Mouse (Mus musculus): Measurements from ENCODE around the gene Mthfd2. TPM values are rescaled to one million over a fixed set of nuclear protein-coding genes. Genes with fewer than 3 reads are reported as not detected.
A peak's percentile ranks its signal among the peaks of the same experiment; 100 is the strongest.

Gene Mthfd2
- total and polyA plus RNA-seq, 2 experiments from 2014 or later: 19.2 to 32.0 TPM

GRCm38 (mm10) chr6:83268144-83269010 is 57.3 kb downstream of the Mthfd2 start:
- Histone ChIP-seq H3K9me3 (ENCODE audit: low read length) (no peaks in the 10 kb centered on the region), H3K4me2 (ENCODE audit: low read depth, low read length, poor library complexity, severe bottlenecking) (peak overlapping the region; percentile 56), H3K9ac (replicated peaks; ENCODE audit: low read length, poor library complexity, severe bottlenecking) (peak overlapping the region; percentile 52), H3K36me3 (ENCODE audit: insufficient read depth, low read length) (no peaks in the 10 kb centered on the region), H3K4me1 (ENCODE audit: insufficient read depth, low read length) (0 out of 2 replicates have a peak, but pooled peaks cover 3% of the 10 kb centered on the region), H3K4me3 (ENCODE audit: low read depth, low read length) (peak overlapping the region; percentile 33), H3K27ac (ENCODE audit: low read depth, low read length) (peak overlapping the region; percentile 85), H3K27me3 (ENCODE audit: insufficient read depth, low read length) (no peaks in the 10 kb centered on the region)
- ATAC-seq (ENCODE audit: low FRiP score) (peak; percentile 93), DNase-seq (ENCODE audit: low spot score) (peak; percentile 97)
- WGBS: 1% methylated on average over 28 of the region's 28 CpGs
- TF ChIP-seq CTCF (IDR thresholded peaks at IDR 0.05): peak; percentile 83

DNA sequence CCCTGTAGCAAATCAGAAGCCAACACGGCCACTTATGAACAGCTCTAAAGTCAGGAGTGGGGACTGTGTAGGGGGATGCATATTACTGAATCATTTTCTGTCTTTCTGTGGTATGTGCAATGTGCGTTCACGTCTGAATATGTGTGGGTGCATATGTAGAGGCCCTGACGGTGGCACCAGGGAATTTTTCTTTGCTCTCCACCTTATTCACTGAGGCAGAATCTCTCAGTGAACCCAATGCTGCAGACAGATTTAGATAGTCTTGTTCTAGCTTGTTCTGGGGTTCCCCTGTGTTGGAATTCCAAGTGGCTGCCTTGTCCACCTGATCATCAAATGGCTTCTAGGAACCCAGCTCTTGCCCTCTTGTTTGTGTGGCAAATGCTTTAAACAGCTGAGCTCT is 58.1 kb downstream of the Mthfd2 start:
- H3K36me3 ChIP-seq (ENCODE audit: insufficient read depth, low read length): no peaks in the 10 kb centered on the region
- no peak for TF ChIP-seq CTCF (IDR thresholded peaks at IDR 0.05)
- ATAC-seq (ENCODE audit: low FRiP score): no peak
- no peaks in the 10 kb centered on the region for H3K27me3 ChIP-seq (ENCODE audit: insufficient read depth, low read length)
- H3K4me2 ChIP-seq (ENCODE audit: low read depth, low read length, poor library complexity, severe bottlenecking): peak overlapping the region; percentile 56
- 61% methylated on average over 4 of the region's 4 CpGs for WGBS
- H3K27ac ChIP-seq (ENCODE audit: low read depth, low read length): peak overlapping the region; percentile 85
- H3K4me3 ChIP-seq (ENCODE audit: low read depth, low read length): no peak overlapping the region
- 0 out of 2 replicates have a peak, but pooled peaks cover 3% of the 10 kb centered on the region for H3K4me1 ChIP-seq (ENCODE audit: insufficient read depth, low read length)
- H3K9ac ChIP-seq (replicated peaks; ENCODE audit: low read length, poor library complexity, severe bottlenecking): 0 out of 2 replicates have a peak overlapping the region, but pooled peaks have one; percentile 24
- no peaks in the 10 kb centered on the region for H3K9me3 ChIP-seq (ENCODE audit: low read length)
- no peak for DNase-seq (ENCODE audit: low spot score)

- Histone ChIP-seq H3K4me1 (ENCODE audit: insufficient read depth, low read length) (0 out of 2 replicates have a peak, but pooled peaks cover 3% of the 10 kb centered on the region), H3K4me2 (ENCODE audit: low read depth, low read length, poor library complexity, severe bottlenecking) (no peak overlapping the region), H3K36me3 (ENCODE audit: insufficient read depth, low read length) (no peaks in the 10 kb centered on the region), H3K27me3 (ENCODE audit: insufficient read depth, low read length) (no peaks in the 10 kb centered on the region), H3K9me3 (ENCODE audit: low read length) (no peaks in the 10 kb centered on the region), H3K4me3 (ENCODE audit: low read depth, low read length) (no peak overlapping the region), H3K9ac (replicated peaks; ENCODE audit: low read length, poor library complexity, severe bottlenecking) (no peak overlapping the region), H3K27ac (ENCODE audit: low read depth, low read length) (no peak overlapping the region)
- no peak for TF ChIP-seq CTCF (IDR thresholded peaks at IDR 0.05)
- WGBS: 62% methylated on average over 4 of the region's 4 CpGs
- DNase-seq (ENCODE audit: low spot score) (peak; percentile 24), ATAC-seq (ENCODE audit: low FRiP score) (no peak)
These were observed 60.1 kb downstream of the Mthfd2 start for GRCm38 (mm10) chr6:83265653-83266052.

DNA sequence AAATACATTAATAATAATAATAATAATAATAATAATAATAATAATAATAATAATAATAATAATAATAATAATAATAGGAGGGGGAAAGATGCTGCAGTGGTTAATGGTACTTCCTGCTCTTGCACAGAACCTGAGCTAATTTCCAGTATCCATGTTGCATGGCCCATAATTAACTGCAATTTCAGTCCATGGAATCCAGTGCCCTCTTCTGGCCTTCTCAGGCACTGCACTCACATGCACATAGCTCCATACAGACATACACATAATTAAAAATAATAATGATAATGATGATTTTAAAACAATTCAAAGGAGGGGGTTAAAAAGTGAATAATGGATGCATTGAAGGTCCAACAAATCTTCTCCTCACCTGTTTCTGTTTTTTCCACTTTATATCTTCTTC is 60.5 kb downstream of the Mthfd2 start:
- Histone ChIP-seq H3K27me3 (ENCODE audit: insufficient read depth, low read length) (no peaks in the 10 kb centered on the region), H3K36me3 (ENCODE audit: insufficient read depth, low read length) (no peaks in the 10 kb centered on the region), H3K9me3 (ENCODE audit: low read length) (no peaks in the 10 kb centered on the region), H3K4me2 (ENCODE audit: low read depth, low read length, poor library complexity, severe bottlenecking) (no peak overlapping the region), H3K4me1 (ENCODE audit: insufficient read depth, low read length) (0 out of 2 replicates have a peak, but pooled peaks cover 3% of the 10 kb centered on the region), H3K9ac (replicated peaks; ENCODE audit: low read length, poor library complexity, severe bottlenecking) (no peak overlapping the region), H3K4me3 (ENCODE audit: low read depth, low read length) (no peak overlapping the region), H3K27ac (ENCODE audit: low read depth, low read length) (no peak overlapping the region)
- DNase-seq (ENCODE audit: low spot score) (peak; percentile 50), ATAC-seq (ENCODE audit: low FRiP score) (no peak)
- peak; percentile 72 for TF ChIP-seq CTCF (IDR thresholded peaks at IDR 0.05)

GRCm38 (mm10) chr6:83264516-83264915 is 61.2 kb downstream of the Mthfd2 start:
- TF ChIP-seq CTCF (IDR thresholded peaks at IDR 0.05): peak; percentile 17; the same call in 1 of the 2 replicates

More at GRCm38 (mm10) chr6:83264516-83264915, 61.2 kb downstream of the Mthfd2 start:
- no peaks in the 10 kb centered on the region for H3K27me3 ChIP-seq (ENCODE audit: insufficient read depth, low read length)
- no peak overlapping the region for H3K4me3 ChIP-seq (ENCODE audit: low read depth, low read length)
- 0 out of 2 replicates have a peak, but pooled peaks cover 3% of the 10 kb centered on the region for H3K4me1 ChIP-seq (ENCODE audit: insufficient read depth, low read length)
- no peak overlapping the region for H3K4me2 ChIP-seq (ENCODE audit: low read depth, low read length, poor library complexity, severe bottlenecking)
- H3K9me3 ChIP-seq (ENCODE audit: low read length): no peaks in the 10 kb centered on the region
- H3K9ac ChIP-seq (replicated peaks; ENCODE audit: low read length, poor library complexity, severe bottlenecking): no peak overlapping the region
- H3K36me3 ChIP-seq (ENCODE audit: insufficient read depth, low read length): no peaks in the 10 kb centered on the region
- ATAC-seq (ENCODE audit: low FRiP score) (no peak), DNase-seq (ENCODE audit: low spot score) (no peak)
- no peak overlapping the region for H3K27ac ChIP-seq (ENCODE audit: low read depth, low read length)
- 91% methylated on average over 1 of the region's 1 CpGs for WGBS

Other genes starting within 250 kb of the Mthfd2 start
- gene Pcgf1, start 248.0 kb downstream of the Mthfd2 start, total RNA-seq (2014; rRNA removed): 11.8 and 20.4 TPM in 2 replicates
- gene Pcgf1, start 248.0 kb downstream of the Mthfd2 start, polyA plus RNA-seq (2015; fragmentation: Nextera tagmentation; extraction: Ambion mirVana): 30.4 and 35.5 TPM in 2 replicates
- not detected in 2 replicates for gene Lbx2, start 239.5 kb downstream of the Mthfd2 start, total RNA-seq (2014; rRNA removed)
- gene Lbx2, start 239.5 kb downstream of the Mthfd2 start, polyA plus RNA-seq (2015; fragmentation: Nextera tagmentation; extraction: Ambion mirVana): 0.26 TPM in 1 of 2 replicates, not detected in the other
- 13.6 and 26.0 TPM in 2 replicates for gene Ccdc142, start 224.3 kb downstream of the Mthfd2 start, total RNA-seq (2014; rRNA removed)
- 6.0 TPM in 2 replicates for gene Ccdc142, start 224.3 kb downstream of the Mthfd2 start, polyA plus RNA-seq (2015; fragmentation: Nextera tagmentation; extraction: Ambion mirVana)
- 4.4 and 8.1 TPM in 2 replicates for gene Gm42688, start 224.3 kb downstream of the Mthfd2 start, total RNA-seq (2014; rRNA removed)
- 3.5 and 4.4 TPM in 2 replicates for gene Gm42688, start 224.3 kb downstream of the Mthfd2 start, polyA plus RNA-seq (2015; fragmentation: Nextera tagmentation; extraction: Ambion mirVana)
- 46.4 and 57.2 TPM in 2 replicates for gene Mrpl53, start 216.9 kb downstream of the Mthfd2 start, total RNA-seq (2014; rRNA removed)
- 115 and 118 TPM in 2 replicates for gene Mrpl53, start 216.9 kb downstream of the Mthfd2 start, polyA plus RNA-seq (2015; fragmentation: Nextera tagmentation; extraction: Ambion mirVana)
- gene Mogs, start 210.4 kb downstream of the Mthfd2 start, total RNA-seq (2014; rRNA removed): 32.6 and 40.3 TPM in 2 replicates
- 18.8 and 19.8 TPM in 2 replicates for gene Mogs, start 210.4 kb downstream of the Mthfd2 start, polyA plus RNA-seq (2015; fragmentation: Nextera tagmentation; extraction: Ambion mirVana)
- 152 and 199 TPM in 2 replicates for gene Wbp1, start 204.3 kb downstream of the Mthfd2 start, total RNA-seq (2014; rRNA removed)
- 85.3 and 91.6 TPM in 2 replicates for gene Wbp1, start 204.3 kb downstream of the Mthfd2 start, polyA plus RNA-seq (2015; fragmentation: Nextera tagmentation; extraction: Ambion mirVana)
- 29.4 and 40.9 TPM in 2 replicates for gene Ino80b, start 200.5 kb downstream of the Mthfd2 start, total RNA-seq (2014; rRNA removed)
- 14.6 and 16.2 TPM in 2 replicates for gene Ino80b, start 200.5 kb downstream of the Mthfd2 start, polyA plus RNA-seq (2015; fragmentation: Nextera tagmentation; extraction: Ambion mirVana)
- gene Rtkn, start 190.4 kb downstream of the Mthfd2 start, total RNA-seq (2014; rRNA removed): 24.3 and 30.9 TPM in 2 replicates
- gene Rtkn, start 190.4 kb downstream of the Mthfd2 start, polyA plus RNA-seq (2015; fragmentation: Nextera tagmentation; extraction: Ambion mirVana): 12.5 and 14.6 TPM in 2 replicates
- gene Wdr54, start 169.5 kb downstream of the Mthfd2 start, total RNA-seq (2014; rRNA removed): 12.7 and 15.9 TPM in 2 replicates
- 21.5 and 27.5 TPM in 2 replicates for gene Wdr54, start 169.5 kb downstream of the Mthfd2 start, polyA plus RNA-seq (2015; fragmentation: Nextera tagmentation; extraction: Ambion mirVana)
- 15.6 and 20.5 TPM in 2 replicates for gene 1700003E16Rik, start 169.5 kb downstream of the Mthfd2 start, total RNA-seq (2014; rRNA removed)
- 18.0 and 18.2 TPM in 2 replicates for gene 1700003E16Rik, start 169.5 kb downstream of the Mthfd2 start, polyA plus RNA-seq (2015; fragmentation: Nextera tagmentation; extraction: Ambion mirVana)
- gene Dctn1, start 160.0 kb downstream of the Mthfd2 start, total RNA-seq (2014; rRNA removed): 126 and 129 TPM in 2 replicates
- 166 TPM in 2 replicates for gene Dctn1, start 160.0 kb downstream of the Mthfd2 start, polyA plus RNA-seq (2015; fragmentation: Nextera tagmentation; extraction: Ambion mirVana)
- gene Slc4a5, start 106.1 kb downstream of the Mthfd2 start, total RNA-seq (2014; rRNA removed): 0.57 and 3.3 TPM in 2 replicates
- 0.16 and 0.25 TPM in 2 replicates for gene Slc4a5, start 106.1 kb downstream of the Mthfd2 start, polyA plus RNA-seq (2015; fragmentation: Nextera tagmentation; extraction: Ambion mirVana)
- 23.2 and 31.6 TPM in 2 replicates for gene Mob1a, start 108 bp upstream of the Mthfd2 start, total RNA-seq (2014; rRNA removed)
- gene Mob1a, start 108 bp upstream of the Mthfd2 start, polyA plus RNA-seq (2015; fragmentation: Nextera tagmentation; extraction: Ambion mirVana): 8.7 and 9.0 TPM in 2 replicates
- gene Bola3, start 23.2 kb upstream of the Mthfd2 start, total RNA-seq (2014; rRNA removed): 9.6 and 10.6 TPM in 2 replicates
- 46.2 and 51.2 TPM in 2 replicates for gene Bola3, start 23.2 kb upstream of the Mthfd2 start, polyA plus RNA-seq (2015; fragmentation: Nextera tagmentation; extraction: Ambion mirVana)
- 32.0 and 38.3 TPM in 2 replicates for gene Tet3, start 133.2 kb upstream of the Mthfd2 start, total RNA-seq (2014; rRNA removed)
- 45.3 and 48.5 TPM in 2 replicates for gene Tet3, start 133.2 kb upstream of the Mthfd2 start, polyA plus RNA-seq (2015; fragmentation: Nextera tagmentation; extraction: Ambion mirVana)
- 31.4 and 55.2 TPM in 2 replicates for gene Dguok, start 181.1 kb upstream of the Mthfd2 start, total RNA-seq (2014; rRNA removed)
- 48.5 and 52.3 TPM in 2 replicates for gene Dguok, start 181.1 kb upstream of the Mthfd2 start, polyA plus RNA-seq (2015; fragmentation: Nextera tagmentation; extraction: Ambion mirVana)
- 1.6 and 2.0 TPM in 2 replicates for gene Actg2, start 210.4 kb upstream of the Mthfd2 start, total RNA-seq (2014; rRNA removed)
- gene Actg2, start 210.4 kb upstream of the Mthfd2 start, polyA plus RNA-seq (2015; fragmentation: Nextera tagmentation; extraction: Ambion mirVana): 1.6 and 1.8 TPM in 2 replicates
- gene Stambp, start 246.8 kb upstream of the Mthfd2 start, total RNA-seq (2014; rRNA removed): 17.4 and 18.3 TPM in 2 replicates
- 72.2 and 75.5 TPM in 2 replicates for gene Stambp, start 246.8 kb upstream of the Mthfd2 start, polyA plus RNA-seq (2015; fragmentation: Nextera tagmentation; extraction: Ambion mirVana)